Mouse (Mus musculus) megakaryocyte-erythroid progenitor cell, adult 5-6 weeks (primary cell): ENCODE data around the gene Prkra. TPM values are rescaled to one million over a fixed set of nuclear protein-coding genes. Genes with fewer than 3 reads are reported as not detected.

Experiments
- ATAC-seq: replicated peaks from 2 replicates; pipeline ENCODE4 v1.8.0; 2016; ENCODE audit warnings: mild to moderate bottlenecking, inconsistent platforms; ENCODE audit not compliant: severe bottlenecking, poor library complexity, low FRiP score, low TSS enrichment
- total RNA-seq, 2 experiments: library from RNA; stranded (forward) in 1 of 2; stranded (reverse) in 1 of 2; fragments of 200-1000, 215-1000 nt in 1 of 2; fragments of >200 nt in 1 of 2; fragmentation: Nextera tagmentation in 1 of 2; gene quantifications; 2 replicates each; pipeline ENCODE4 v1.2.3; 2014 to 2017

Gene Prkra
- total RNA-seq, 2 experiments from 2014 or later = 15.2 to 31.1 TPM

- ATAC-seq = no peak
Measured at GRCm38 (mm10) chr2:76597521-76597920, 50.3 kb downstream of the Prkra start.

GRCm38 (mm10) chr2:76592401-76592924 is 55.4 kb downstream of the Prkra start:
- no peak for ATAC-seq

GRCm38 (mm10) chr2:76590221-76590620 is 57.6 kb downstream of the Prkra start:
- ATAC-seq = no peak

- ATAC-seq = no peak
Measured at GRCm38 (mm10) chr2:76586906-76587305, 60.9 kb downstream of the Prkra start.

- ATAC-seq = no peak; the same call in 1 of the 2 replicates
Measured at GRCm38 (mm10) chr2:76585090-76585489, 62.7 kb downstream of the Prkra start.

Other genes starting within 250 kb of the Prkra start
- gene Osbpl6, start 241.5 kb downstream of the Prkra start, total RNA-seq (2014; fragmentation: Nextera tagmentation) = not detected in 2 replicates
- not detected in 2 replicates for gene Osbpl6, start 241.5 kb downstream of the Prkra start, total RNA-seq (2017)
- not detected in 2 replicates for gene Pjvk, start 461 bp upstream of the Prkra start, total RNA-seq (2014; fragmentation: Nextera tagmentation)
- not detected in 2 replicates for gene Pjvk, start 461 bp upstream of the Prkra start, total RNA-seq (2017)
- 6.6 and 6.7 TPM in 2 replicates for gene Fkbp7, start 25.1 kb upstream of the Prkra start, total RNA-seq (2014; fragmentation: Nextera tagmentation)
- gene Fkbp7, start 25.1 kb upstream of the Prkra start, total RNA-seq (2017) = 8.6 and 13.0 TPM in 2 replicates
- gene Plekha3, start 27.3 kb upstream of the Prkra start, total RNA-seq (2014; fragmentation: Nextera tagmentation) = 19.8 and 23.7 TPM in 2 replicates
- gene Plekha3, start 27.3 kb upstream of the Prkra start, total RNA-seq (2017) = 20.4 and 21.8 TPM in 2 replicates